Comparison of ENCODE assay signal across 16 mouse cellular contexts in the genomic region with DNA sequence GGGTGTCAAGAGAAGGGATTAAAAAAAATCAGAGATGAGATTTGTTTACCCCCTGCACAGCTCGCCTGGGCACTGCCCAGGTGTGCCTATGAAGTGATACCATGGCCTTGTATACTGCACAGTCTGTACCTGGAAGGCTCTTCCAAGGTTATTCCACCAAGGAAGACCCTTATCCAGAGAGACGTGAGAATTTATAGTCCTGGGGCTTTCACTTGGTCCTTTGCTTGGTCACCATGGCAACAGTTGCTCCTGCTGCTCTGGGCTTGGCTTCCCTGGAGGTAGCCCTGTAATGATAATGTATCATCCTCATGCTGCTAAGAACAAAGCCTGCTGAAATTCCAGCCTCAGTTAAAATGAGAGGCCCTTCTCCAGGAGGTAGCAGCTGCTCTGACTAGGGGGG.
DNase-seq lines count a peak whose midpoint lies in the region; ATAC-seq lines count a peak whose summit lies in the region.
"Had no signal": no experiment of that assay in that cellular context is flagged by ENCODE, and none has a peak within 500 bp of the region (broad histone marks: within the 10 kb centered on the region; RNA-seq: fewer than 3 reads in every experiment).

No protein-coding gene starts in this region.

- H3K4me2 ChIP-seq in neural tube, embryonic 13.5 days: no peak overlapping the region
- H3K4me2 ChIP-seq: forebrain, embryonic 13.5 days had no signal

- H3K4me1 ChIP-seq in neural tube, embryonic 13.5 days (replicated peaks): peaks cover 15% of the 10 kb centered on the region
- H3K4me1 ChIP-seq: heart, embryonic 10.5 days had no signal

- no peak overlapping the region for H3K9ac ChIP-seq in neural tube, embryonic 13.5 days
- H3K9ac ChIP-seq: forebrain, embryonic 13.5 days had no signal

- H3K27ac ChIP-seq in neural tube, embryonic 13.5 days (replicated peaks): peak overlapping the region; percentile 56; the same call in 1 of the 2 replicates
- H3K27ac ChIP-seq: forebrain, embryonic 13.5 days; heart, embryonic 10.5 days had no signal

- 18% methylated on average over 2 of the region's 2 CpGs for WGBS in neural tube, embryonic 13.5 days

- no peaks in the 10 kb centered on the region for H3K36me3 ChIP-seq in neural tube, embryonic 13.5 days
- H3K36me3 ChIP-seq: heart, embryonic 10.5 days had no signal

- no peak overlapping the region for H3K4me3 ChIP-seq in neural tube, embryonic 13.5 days
- H3K4me3 ChIP-seq: forebrain, embryonic 13.5 days; heart, embryonic 10.5 days had no signal

- peak; percentile 78 for ATAC-seq in neural tube, embryonic 13.5 days (ENCODE audit: low read depth)
- ATAC-seq in inflammation-experienced regulatory T-cells, adult 6 months: no peak
- ATAC-seq: forebrain, embryonic 13.5 days; Patski had no signal

- DNase-seq in brain, adult 2 months (ENCODE audit: low read depth, low spot score): peak; percentile 52
- peak; percentile 40 for DNase-seq in embryo, embryonic 11 days
- peak; percentile 69 for DNase-seq in mesoderm, embryonic 11.5 days (ENCODE audit: low read depth, low spot score)
- DNase-seq in cerebellum, adult 18-20 months: no peak
- no peak for DNase-seq in urinary bladder, postnatal 10 days (ENCODE audit: low spot score)
- DNase-seq: adrenal gland, adult 2 months; cerebellum, postnatal 25 days; gastrocnemius, postnatal 14 days; heart, postnatal 36 days; kidney, adult 8-10 months; lung, adult 18-20 months had no signal

- H3K27me3 ChIP-seq in neural tube, embryonic 13.5 days: no peaks in the 10 kb centered on the region
- H3K27me3 ChIP-seq: forebrain, embryonic 13.5 days; Patski had no signal

- H3K9me3 ChIP-seq in neural tube, embryonic 13.5 days: no peaks in the 10 kb centered on the region; the same call in 1 of the 2 replicates
- H3K9me3 ChIP-seq: forebrain, embryonic 13.5 days; heart, embryonic 10.5 days had no signal

Comparison
In these comparisons a context has a peak if more than half of its experiments do, and no peak if none do; other contexts are left out.
1. DNase-seq: peak in brain, adult 2 months (single experiment), embryo, embryonic 11 days (single experiment) and mesoderm, embryonic 11.5 days (single experiment); none in cerebellum, adult 18-20 months (0 of 2) and urinary bladder, postnatal 10 days (single experiment).